Mouse (Mus musculus): ENCODE results near the gene Shld2. TPM values are rescaled to one million over a fixed set of nuclear protein-coding genes. Genes with fewer than 3 reads are reported as not detected.
A peak's percentile ranks its signal among the peaks of the same experiment; 100 is the strongest.

Shld2 gene
- polyA plus RNA-seq, 1 experiment from 2014 or later: 9.7 TPM

DNA sequence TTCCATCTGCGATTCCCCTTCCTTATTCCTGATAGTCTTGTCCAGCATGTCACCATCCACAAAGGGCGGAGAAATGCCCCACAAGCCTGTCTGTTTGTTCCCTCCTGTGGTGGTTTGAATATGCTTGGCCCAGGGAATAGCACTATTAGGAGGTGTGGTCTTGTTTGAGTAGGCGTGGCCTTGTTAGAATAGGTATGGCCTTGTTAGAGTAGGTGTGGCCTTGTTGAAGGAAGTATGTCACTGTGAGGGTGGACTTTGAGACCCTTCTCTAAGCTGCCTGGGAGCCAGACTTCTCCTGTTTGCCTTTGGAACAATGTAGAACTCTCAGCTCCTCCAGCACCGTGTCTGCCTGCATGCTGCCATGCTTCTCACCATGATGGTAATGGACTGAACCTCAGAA is 100.4 kb downstream of the Shld2 start:
- H3K9ac ChIP-seq: no peak overlapping the region
- no peak overlapping the region for H3K27ac ChIP-seq
- no peaks in the 10 kb centered on the region for H3K4me1 ChIP-seq
- ATAC-seq: no peak
- no peaks in the 10 kb centered on the region for H3K9me3 ChIP-seq (replicated peaks)
- H3K36me3 ChIP-seq: no peaks in the 10 kb centered on the region
- H3K27me3 ChIP-seq (replicated peaks): peaks cover 5% of the 10 kb centered on the region; the same call in 1 of the 2 replicates
- no peak overlapping the region for H3K4me3 ChIP-seq
- WGBS (ENCODE audit: insufficient replicate concordance): 78% methylated on average over 4 of the region's 4 CpGs
- no peak overlapping the region for H3K4me2 ChIP-seq

DNA sequence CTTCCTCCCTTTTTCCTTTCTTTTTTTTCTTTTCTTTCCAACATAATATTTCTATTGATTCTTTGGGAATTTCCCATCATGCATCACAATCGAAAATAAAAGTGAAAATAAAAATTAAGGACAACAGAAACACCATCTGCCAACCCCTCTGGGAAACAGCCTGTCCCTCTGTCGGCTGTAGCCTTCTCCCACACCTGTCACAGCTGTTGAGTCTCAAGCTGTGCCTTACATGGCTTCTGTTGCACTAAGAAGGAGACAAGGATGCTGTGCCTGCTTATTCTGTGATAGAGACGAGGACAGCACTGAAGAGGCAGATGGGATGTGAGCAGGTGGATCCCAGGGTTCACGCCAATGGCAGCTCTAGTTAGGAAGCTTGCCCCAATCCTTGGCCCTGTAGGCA is 101.2 kb downstream of the Shld2 start:
- Histone ChIP-seq H3K9me3 (replicated peaks) (no peaks in the 10 kb centered on the region), H3K9ac (no peak overlapping the region), H3K4me3 (no peak overlapping the region), H3K27ac (no peak overlapping the region), H3K4me2 (no peak overlapping the region), H3K36me3 (no peaks in the 10 kb centered on the region), H3K27me3 (replicated peaks) (peaks cover 5% of the 10 kb centered on the region; the same call in 1 of the 2 replicates), H3K4me1 (no peaks in the 10 kb centered on the region)
- 53% methylated on average over 4 of the region's 4 CpGs for WGBS (ENCODE audit: insufficient replicate concordance)
- no peak for ATAC-seq

DNA sequence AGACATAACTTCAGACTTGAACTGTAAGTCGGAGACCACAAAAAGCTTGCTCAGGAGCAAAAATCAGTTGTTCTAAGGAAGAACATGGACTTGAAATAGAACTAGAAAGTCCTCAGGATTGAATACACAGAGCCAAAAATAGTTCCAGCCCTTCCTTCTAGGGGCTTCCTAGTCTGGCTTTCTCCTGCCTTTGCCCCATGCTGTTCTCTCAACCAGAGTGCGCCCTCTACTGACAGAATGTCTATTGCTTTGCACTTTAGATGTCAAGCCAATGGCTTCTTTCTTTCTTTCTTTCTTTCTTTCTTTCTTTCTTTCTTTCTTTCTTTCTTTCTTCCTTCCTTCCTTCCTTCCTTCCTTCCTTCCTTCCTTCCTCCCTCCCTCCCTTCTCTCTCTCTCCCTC is 101.6 kb downstream of the Shld2 start:
- Histone ChIP-seq H3K9ac (no peak overlapping the region), H3K4me3 (no peak overlapping the region), H3K27ac (no peak overlapping the region), H3K4me1 (no peaks in the 10 kb centered on the region), H3K4me2 (no peak overlapping the region), H3K27me3 (replicated peaks) (peaks cover 8% of the 10 kb centered on the region; the same call in 1 of the 2 replicates), H3K36me3 (no peaks in the 10 kb centered on the region), H3K9me3 (replicated peaks) (no peaks in the 10 kb centered on the region)
- ATAC-seq: no peak
- WGBS (ENCODE audit: insufficient replicate concordance): 51% methylated on average over 2 of the region's 2 CpGs

DNA sequence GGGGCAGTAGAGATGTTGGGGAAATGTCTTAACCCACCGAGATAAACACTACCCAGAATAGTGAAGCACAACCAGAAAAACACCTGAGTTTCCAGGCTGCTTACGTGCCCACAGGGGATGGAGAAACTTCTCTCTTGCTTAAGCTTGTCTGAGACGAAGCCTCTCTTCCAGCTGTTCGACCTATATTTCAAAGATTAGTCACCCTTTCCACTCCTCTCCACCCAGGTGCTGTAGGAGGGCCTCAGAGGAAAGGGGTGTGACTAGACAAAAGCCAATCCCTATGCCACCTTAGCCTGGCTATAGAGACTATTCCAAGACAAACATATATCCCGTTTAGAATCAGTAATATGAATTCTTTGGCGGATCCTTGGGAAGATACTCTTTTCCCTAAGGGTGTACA is 102.3 kb downstream of the Shld2 start:
- no peak for ATAC-seq
- Histone ChIP-seq H3K27ac (no peak overlapping the region), H3K4me1 (no peaks in the 10 kb centered on the region), H3K9ac (no peak overlapping the region), H3K27me3 (replicated peaks) (peaks cover 14% of the 10 kb centered on the region; the same call in 1 of the 2 replicates), H3K9me3 (replicated peaks) (no peaks in the 10 kb centered on the region), H3K4me2 (no peak overlapping the region), H3K4me3 (no peak overlapping the region), H3K36me3 (no peaks in the 10 kb centered on the region)
- WGBS (ENCODE audit: insufficient replicate concordance): 56% methylated on average over 6 of the region's 6 CpGs

DNA sequence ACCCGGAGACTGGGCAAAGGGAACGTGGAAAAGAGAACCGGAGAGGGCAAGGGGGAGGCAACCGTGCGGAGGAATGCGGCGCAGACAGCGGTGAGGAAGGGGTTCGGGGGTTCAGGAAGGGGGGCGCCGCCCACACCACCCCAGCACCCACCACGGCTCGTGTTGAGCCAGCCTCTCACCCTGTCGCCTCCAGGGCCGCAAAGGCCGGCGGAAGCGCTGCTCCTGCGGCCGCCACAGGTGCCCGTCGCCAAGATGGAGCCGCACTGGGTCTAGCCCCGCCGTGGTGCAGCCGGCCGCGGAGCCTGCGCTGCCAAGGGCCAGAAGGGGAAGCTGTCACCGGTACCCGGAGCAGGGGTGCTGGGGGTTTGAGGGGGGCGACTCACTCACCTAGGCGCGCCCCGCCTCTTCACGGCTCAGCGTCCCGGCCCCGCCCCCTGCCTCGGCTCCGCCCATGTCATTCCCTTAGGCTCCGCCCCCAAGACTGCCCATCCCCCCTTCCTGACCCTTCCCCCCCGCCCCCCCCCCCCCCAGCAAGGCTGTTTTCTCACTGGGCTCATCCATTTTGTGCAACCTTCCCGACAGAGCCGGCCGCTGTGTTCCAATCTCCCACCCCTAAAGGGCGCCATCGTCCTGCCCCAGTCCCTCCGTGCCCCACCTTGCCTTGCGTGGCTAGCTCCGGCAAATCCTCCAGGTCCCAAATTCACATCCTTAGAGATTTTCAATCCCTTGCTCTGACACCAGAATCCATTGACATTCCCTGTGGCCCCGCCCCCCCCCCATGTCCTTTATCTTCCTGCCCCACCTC is 108.9 kb downstream of the Shld2 start, which contains the start of gene Gprin2:
Gprin2 (minus strand) TSS at position 423 of the 805 bp plus-strand sequence.
- H3K9me3 ChIP-seq (replicated peaks): no peaks in the 10 kb centered on the region
- peak within 1 kb of the TSS; percentile 84 for H3K4me2 ChIP-seq
- H3K4me1 ChIP-seq: peaks cover 13% of the 10 kb centered on the region; the same call in 1 of the 2 replicates
- H3K4me3 ChIP-seq: peak within 1 kb of the TSS; percentile 61
- no peak within 1 kb of the TSS for H3K27ac ChIP-seq
- H3K36me3 ChIP-seq: no peaks in the 10 kb centered on the region
- H3K9ac ChIP-seq: 0 out of 2 replicates have a peak within 1 kb of the TSS, but pooled peaks have one; percentile 31
- peaks cover 66% of the 10 kb centered on the region for H3K27me3 ChIP-seq (replicated peaks)
- WGBS (ENCODE audit: insufficient replicate concordance): 5% methylated on average over 37 of the region's 52 CpGs
- ATAC-seq: no peak

DNA sequence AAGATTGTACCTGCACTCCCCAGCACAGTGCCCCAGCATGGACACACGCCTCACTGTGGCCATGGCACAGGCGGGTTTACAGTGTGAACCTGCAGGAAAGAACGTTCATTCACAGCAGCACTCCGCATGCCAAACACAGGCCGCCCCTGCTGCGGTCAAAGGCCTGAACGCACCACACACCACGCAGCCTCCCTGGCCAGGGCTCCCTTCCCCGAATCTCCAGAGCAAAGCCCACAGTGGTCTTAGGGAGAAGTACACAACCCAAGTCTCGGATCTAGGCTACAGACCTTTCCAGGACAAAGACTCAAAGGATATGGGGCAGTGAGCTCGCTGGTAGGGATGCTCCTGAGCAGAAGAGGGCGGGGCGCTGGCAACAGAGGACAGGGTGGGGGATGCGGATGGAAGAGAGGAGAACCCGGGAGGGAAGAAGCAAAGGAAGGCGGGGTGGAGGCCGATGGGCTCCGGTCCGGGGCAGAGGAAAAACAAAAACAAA is 109.5 kb downstream of the Shld2 start:
- no peak overlapping the region for H3K27ac ChIP-seq
- 9% methylated on average over 19 of the region's 19 CpGs for WGBS (ENCODE audit: insufficient replicate concordance)
- peaks cover 13% of the 10 kb centered on the region; the same call in 1 of the 2 replicates for H3K4me1 ChIP-seq
- H3K27me3 ChIP-seq (replicated peaks): peaks cover 67% of the 10 kb centered on the region
- no peaks in the 10 kb centered on the region for H3K36me3 ChIP-seq
- no peaks in the 10 kb centered on the region for H3K9me3 ChIP-seq (replicated peaks)
- peak overlapping the region; percentile 61 for H3K4me3 ChIP-seq
- 0 out of 2 replicates have a peak overlapping the region, but pooled peaks have one; percentile 31 for H3K9ac ChIP-seq
- no peak for ATAC-seq
- peak overlapping the region; percentile 84 for H3K4me2 ChIP-seq

DNA sequence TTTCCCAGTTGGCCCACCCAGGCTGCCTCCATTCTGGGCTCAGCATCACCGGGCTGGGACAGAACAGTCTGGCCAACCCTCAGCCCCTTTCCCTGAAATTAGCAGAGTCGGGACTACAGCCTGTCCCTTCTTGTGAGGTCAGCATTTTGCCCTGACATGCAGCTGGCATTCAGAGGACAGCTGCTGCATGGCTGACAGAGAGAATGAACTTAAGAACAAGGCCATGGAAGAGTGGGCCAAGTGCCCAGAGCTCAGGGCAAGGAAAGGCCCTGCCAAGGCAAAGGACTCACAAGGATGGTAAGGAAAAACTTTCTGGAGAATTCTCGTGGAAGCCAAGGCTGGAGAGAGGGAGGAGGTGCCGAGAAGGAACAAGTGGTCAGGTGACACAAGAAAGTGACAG is 113.6 kb downstream of the Shld2 start:
- Histone ChIP-seq H3K9ac (no peak overlapping the region), H3K36me3 (no peaks in the 10 kb centered on the region), H3K4me1 (peaks cover 12% of the 10 kb centered on the region; the same call in 1 of the 2 replicates), H3K27ac (no peak overlapping the region), H3K4me2 (no peak overlapping the region), H3K4me3 (no peak overlapping the region), H3K9me3 (replicated peaks) (no peaks in the 10 kb centered on the region), H3K27me3 (replicated peaks) (peaks cover 42% of the 10 kb centered on the region)
- 35% methylated on average over 4 of the region's 4 CpGs for WGBS (ENCODE audit: insufficient replicate concordance)
- ATAC-seq: no peak

DNA sequence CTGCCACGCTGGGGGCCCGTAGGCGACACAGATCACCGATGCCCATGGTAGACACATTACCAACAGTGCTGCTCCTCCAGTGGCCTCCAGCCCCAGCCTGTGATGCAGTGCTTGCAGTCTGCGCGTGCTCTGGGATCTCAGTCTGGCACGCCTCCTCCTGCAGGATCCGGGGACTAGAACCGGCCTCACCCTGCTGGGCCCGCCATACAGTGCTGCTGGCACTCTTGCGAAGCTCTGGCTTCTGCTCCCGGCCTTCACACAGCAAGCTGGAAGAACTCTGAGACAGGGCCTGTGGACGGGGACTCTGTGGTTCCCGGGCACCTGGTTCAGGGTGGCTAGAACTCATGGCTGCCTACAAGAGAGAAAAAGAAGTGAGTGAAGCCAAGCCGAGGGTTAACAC is 114.8 kb downstream of the Shld2 start:
- H3K4me1 ChIP-seq: peaks cover 9% of the 10 kb centered on the region
- WGBS (ENCODE audit: insufficient replicate concordance): 73% methylated on average over 15 of the region's 15 CpGs
- H3K27ac ChIP-seq: no peak overlapping the region
- no peaks in the 10 kb centered on the region for H3K9me3 ChIP-seq (replicated peaks)
- no peak overlapping the region for H3K4me3 ChIP-seq
- no peak for ATAC-seq
- peaks cover 30% of the 10 kb centered on the region for H3K27me3 ChIP-seq (replicated peaks)
- H3K36me3 ChIP-seq: no peaks in the 10 kb centered on the region
- H3K9ac ChIP-seq: no peak overlapping the region
- no peak overlapping the region for H3K4me2 ChIP-seq

DNA sequence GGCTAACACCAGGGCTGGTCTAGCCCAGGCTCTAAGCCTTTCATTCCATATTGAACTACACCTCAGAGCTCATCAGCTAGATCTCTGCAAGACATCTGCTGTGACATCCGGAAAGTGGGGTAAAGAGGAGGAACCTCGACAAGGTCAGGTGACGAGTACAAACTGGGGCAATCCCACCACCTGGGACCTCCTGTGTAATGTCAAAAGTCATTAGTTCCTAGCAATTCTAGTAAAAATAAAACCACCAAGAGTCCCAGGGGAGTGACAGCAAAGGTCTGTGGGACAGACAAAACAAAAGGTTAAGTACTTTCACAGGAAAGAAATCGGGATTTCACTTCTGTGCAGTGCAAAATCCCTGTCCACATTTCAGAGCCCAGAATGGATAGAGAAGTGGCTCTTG is 116.4 kb downstream of the Shld2 start:
- ATAC-seq: no peak
- H3K9ac ChIP-seq: no peak overlapping the region
- no peaks in the 10 kb centered on the region for H3K36me3 ChIP-seq
- H3K27ac ChIP-seq: no peak overlapping the region
- no peaks in the 10 kb centered on the region for H3K9me3 ChIP-seq (replicated peaks)
- WGBS (ENCODE audit: insufficient replicate concordance): 63% methylated on average over 4 of the region's 4 CpGs
- no peak overlapping the region for H3K4me3 ChIP-seq
- peaks cover 24% of the 10 kb centered on the region for H3K4me1 ChIP-seq
- H3K4me2 ChIP-seq: no peak overlapping the region
- H3K27me3 ChIP-seq (replicated peaks): peaks cover 14% of the 10 kb centered on the region

DNA sequence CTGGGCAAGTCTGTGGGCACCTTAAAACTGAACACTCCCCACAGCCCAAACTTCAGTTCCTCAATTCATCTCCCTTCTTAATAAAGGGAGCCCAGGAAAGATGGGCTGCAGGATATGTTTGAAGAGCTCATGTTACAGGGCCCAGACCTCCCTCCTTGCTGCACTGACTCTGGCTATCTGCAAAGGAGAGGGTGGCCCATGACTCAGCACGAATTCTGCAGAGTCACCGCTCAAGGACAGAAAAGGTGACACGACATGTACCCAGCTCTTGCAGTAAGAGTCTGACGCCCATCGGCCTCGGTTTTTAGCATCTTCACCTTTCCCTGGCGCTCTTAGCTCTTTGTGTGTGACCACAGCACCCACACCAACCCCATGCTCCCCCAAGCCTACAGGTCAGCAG is 119.9 kb downstream of the Shld2 start:
- Histone ChIP-seq H3K27me3 (replicated peaks) (no peaks in the 10 kb centered on the region; the same call in 1 of the 2 replicates), H3K4me1 (peaks cover 24% of the 10 kb centered on the region), H3K9me3 (replicated peaks) (no peaks in the 10 kb centered on the region), H3K4me3 (no peak overlapping the region), H3K9ac (no peak overlapping the region), H3K4me2 (peak overlapping the region; percentile 37), H3K27ac (peak overlapping the region; percentile 66), H3K36me3 (no peaks in the 10 kb centered on the region)
- WGBS (ENCODE audit: insufficient replicate concordance): 37% methylated on average over 7 of the region's 7 CpGs
- peak; percentile 93 for ATAC-seq

DNA sequence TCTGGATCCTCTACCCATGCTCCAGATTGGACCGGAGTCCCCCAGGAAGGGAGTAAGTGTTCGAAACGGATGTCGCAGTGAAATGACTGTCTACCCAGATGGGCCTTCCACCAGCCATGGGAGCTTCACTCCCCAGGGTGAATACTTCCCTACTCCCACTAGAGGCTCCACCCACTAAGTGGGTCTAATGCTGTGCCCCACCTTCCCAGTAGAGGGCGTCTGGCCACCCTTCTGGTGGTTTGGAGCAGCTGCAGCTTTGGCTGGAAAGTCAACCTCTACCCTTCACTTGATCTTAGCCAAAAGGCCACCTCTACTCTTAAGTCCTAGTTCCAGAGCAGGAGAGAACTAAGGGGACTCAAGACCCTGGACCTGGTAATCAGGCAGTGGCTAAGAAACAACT is 121.7 kb downstream of the Shld2 start:
- WGBS (ENCODE audit: insufficient replicate concordance): 52% methylated on average over 5 of the region's 5 CpGs

More for the DNA sequence above, 121.7 kb downstream of the Shld2 start:
- Histone ChIP-seq H3K4me3 (no peak overlapping the region), H3K27me3 (replicated peaks) (no peaks in the 10 kb centered on the region), H3K9ac (no peak overlapping the region), H3K4me1 (peaks cover 24% of the 10 kb centered on the region), H3K4me2 (no peak overlapping the region), H3K9me3 (replicated peaks) (no peaks in the 10 kb centered on the region), H3K36me3 (no peaks in the 10 kb centered on the region), H3K27ac (no peak overlapping the region)
- no peak for ATAC-seq
